ENCODE assay signal across 13 mouse cellular contexts in the genomic region with DNA sequence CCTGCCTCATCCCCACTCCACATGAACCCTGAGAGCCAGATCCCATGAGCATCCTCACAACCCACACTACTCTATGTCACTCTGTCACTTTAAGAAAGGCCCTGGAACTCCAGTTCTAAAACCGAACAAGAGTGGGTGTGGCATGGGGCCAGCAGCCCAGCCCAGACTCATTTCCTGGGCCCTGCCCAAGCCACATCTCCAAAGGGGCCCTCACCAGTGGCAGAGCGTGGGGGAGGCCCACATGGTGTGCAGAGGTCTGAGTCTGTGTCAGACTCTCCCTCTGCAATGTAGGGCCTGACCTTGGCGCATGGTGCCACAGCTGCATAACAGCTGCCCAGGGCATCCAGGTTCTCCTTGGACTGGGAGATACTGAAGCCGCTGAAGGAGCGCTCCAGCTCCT. TPM values are rescaled to one million over a fixed set of nuclear protein-coding genes. Genes with fewer than 3 reads are reported as not detected.
DNase-seq lines count a peak whose midpoint lies in the region; TF ChIP-seq lines count a peak whose summit lies in the region.
"Had no signal": no experiment of that assay in that cellular context is flagged by ENCODE, and none has a peak within 500 bp of the region (broad histone marks: within the 10 kb centered on the region; RNA-seq: fewer than 3 reads in every experiment).

No protein-coding gene starts in this region.

- H3K4me3 ChIP-seq in thymus, adult 2 months (ENCODE audit: control insufficient read depth, insufficient read depth, low read length) = no peak overlapping the region
- H3K4me3 ChIP-seq: hindbrain, embryonic 10.5 days had no signal

- H3K27ac ChIP-seq in thymus, adult 2 months (ENCODE audit: control insufficient read depth, insufficient read depth, low read length) = no peak overlapping the region
- H3K27ac ChIP-seq: hindbrain, embryonic 10.5 days had no signal

- H3K36me3 ChIP-seq in thymus, adult 2 months (ENCODE audit: control insufficient read depth, insufficient read depth, low read length) = no peaks in the 10 kb centered on the region
- H3K36me3 ChIP-seq: hindbrain, embryonic 10.5 days had no signal

- intact Hi-C loops in gastrocnemius, postnatal 14 days (cut with DNase I; ENCODE audit: low total_unique reads) = no loop called here
- intact Hi-C loops in gastrocnemius, postnatal 36 days (cut with DNase I) = no loop called here
- intact Hi-C loops in left cerebral cortex, postnatal 36 days (cut with DNase I) = no loop called here

- no peak for TF ChIP-seq POLR2A in thymus, adult 2 months (IDR thresholded peaks at IDR 0.05; ENCODE audit: control insufficient read depth, extremely low read depth, insufficient read depth, low read length, poor library complexity)

- peak; percentile 43 for DNase-seq in gastrocnemius, postnatal 14 days
- DNase-seq in gastrocnemius, postnatal 36 days = no peak
- peak; percentile 74 for DNase-seq in right cerebral cortex, postnatal 14 days
- DNase-seq in right cerebral cortex, postnatal 10 days (ENCODE audit: low spot score in 2 of 2) = no peak
- DNase-seq in left cerebral cortex, postnatal 36 days (ENCODE audit: low spot score in 2 of 2) = peak; percentile 72 to 76
- DNase-seq in thymus, adult 2 months = no peak
- no peak for DNase-seq in B cell, adult 2 months
- no peak for DNase-seq in adrenal gland, postnatal 36 days
- DNase-seq: adrenal gland, postnatal 10 days; kidney, postnatal 14 days; midbrain, embryonic 14.5 days had no signal

- H3K4me1 ChIP-seq in thymus, adult 2 months (replicated peaks; ENCODE audit: control insufficient read depth, insufficient read depth, low read length) = no peaks in the 10 kb centered on the region

- 56% methylated on average over 5 of the region's 5 CpGs for WGBS in thymus, adult 2 months

- H3K27me3 ChIP-seq in thymus, adult 2 months (ENCODE audit: control insufficient read depth, insufficient read depth, low read length) = no peaks in the 10 kb centered on the region

- no peak for TF ChIP-seq CTCF in thymus, adult 2 months (IDR thresholded peaks at IDR 0.05; ENCODE audit: borderline replicate concordance, control insufficient read depth, extremely low read depth, insufficient read depth, low read length, poor library complexity)

RNA-seq across cellular contexts. Expression of gene Chrna4, which starts 37.5 kb away (rescaled TPM):
- 1 to 10 TPM in 1 of 2 experiments, under 1 TPM in 1; 0.93 to 1.3 TPM for total RNA-seq in gastrocnemius, postnatal 14 days (2021)
- total RNA-seq in gastrocnemius, postnatal 36 days (2021) = under 1 TPM; 0.15 to 0.37 TPM
- total RNA-seq in left cerebral cortex, postnatal 36 days (2021) = 10 to 100 TPM; 36.3 to 45.4 TPM
- 0.18 and 0.27 TPM in 2 replicates for polyA plus RNA-seq in thymus, adult 2 months (2012; rRNA removed)
- total RNA-seq in adrenal gland, postnatal 36 days (2021) = 10 to 100 TPM in 1 of 2 experiments, 1 to 10 TPM in 1; 5.1 to 20.0 TPM
- total RNA-seq: neutrophil, adult 5-6 weeks had no signal

RNA-seq across cellular contexts. Expression of gene Kcnq2, which starts 54.2 kb away (rescaled TPM):
- total RNA-seq in gastrocnemius, postnatal 14 days (2021) = under 1 TPM; 0.07 to 0.16 TPM
- total RNA-seq in gastrocnemius, postnatal 36 days (2021) = not detected
- total RNA-seq in left cerebral cortex, postnatal 36 days (2021) = 100 to 1,000 TPM; 225 to 264 TPM
- 0.24 and 0.32 TPM in 2 replicates for polyA plus RNA-seq in thymus, adult 2 months (2012; rRNA removed)
- total RNA-seq in adrenal gland, postnatal 36 days (2021) = 1 to 10 TPM; 3.2 to 4.4 TPM
- total RNA-seq: neutrophil, adult 5-6 weeks had no signal

Comparison
In these comparisons a context has a peak if more than half of its experiments do, and no peak if none do; other contexts are left out.
1. DNase-seq: peak in gastrocnemius, postnatal 14 days (single experiment), right cerebral cortex, postnatal 14 days (single experiment) and left cerebral cortex, postnatal 36 days (2 of 2); none in gastrocnemius, postnatal 36 days (0 of 2), right cerebral cortex, postnatal 10 days (0 of 2), thymus, adult 2 months (single experiment), B cell, adult 2 months (0 of 2) and adrenal gland, postnatal 36 days (0 of 2).
2. RNA of gene Kcnq2, which starts 54.2 kb away (total RNA-seq): 225 to 264 TPM in left cerebral cortex, postnatal 36 days; 3.2 to 4.4 TPM in adrenal gland, postnatal 36 days, 0.07 to 0.16 TPM in gastrocnemius, postnatal 14 days and not detected in gastrocnemius, postnatal 36 days; every median in the first group is over 10 times any median in the second.